Mouse (Mus musculus): ENCODE results near the gene Ncl. TPM values are rescaled to one million over a fixed set of nuclear protein-coding genes. Genes with fewer than 3 reads are reported as not detected.

Gene Ncl
- 100 to 1,000 TPM; 132 to 142 TPM for total RNA-seq (2021)

DNA sequence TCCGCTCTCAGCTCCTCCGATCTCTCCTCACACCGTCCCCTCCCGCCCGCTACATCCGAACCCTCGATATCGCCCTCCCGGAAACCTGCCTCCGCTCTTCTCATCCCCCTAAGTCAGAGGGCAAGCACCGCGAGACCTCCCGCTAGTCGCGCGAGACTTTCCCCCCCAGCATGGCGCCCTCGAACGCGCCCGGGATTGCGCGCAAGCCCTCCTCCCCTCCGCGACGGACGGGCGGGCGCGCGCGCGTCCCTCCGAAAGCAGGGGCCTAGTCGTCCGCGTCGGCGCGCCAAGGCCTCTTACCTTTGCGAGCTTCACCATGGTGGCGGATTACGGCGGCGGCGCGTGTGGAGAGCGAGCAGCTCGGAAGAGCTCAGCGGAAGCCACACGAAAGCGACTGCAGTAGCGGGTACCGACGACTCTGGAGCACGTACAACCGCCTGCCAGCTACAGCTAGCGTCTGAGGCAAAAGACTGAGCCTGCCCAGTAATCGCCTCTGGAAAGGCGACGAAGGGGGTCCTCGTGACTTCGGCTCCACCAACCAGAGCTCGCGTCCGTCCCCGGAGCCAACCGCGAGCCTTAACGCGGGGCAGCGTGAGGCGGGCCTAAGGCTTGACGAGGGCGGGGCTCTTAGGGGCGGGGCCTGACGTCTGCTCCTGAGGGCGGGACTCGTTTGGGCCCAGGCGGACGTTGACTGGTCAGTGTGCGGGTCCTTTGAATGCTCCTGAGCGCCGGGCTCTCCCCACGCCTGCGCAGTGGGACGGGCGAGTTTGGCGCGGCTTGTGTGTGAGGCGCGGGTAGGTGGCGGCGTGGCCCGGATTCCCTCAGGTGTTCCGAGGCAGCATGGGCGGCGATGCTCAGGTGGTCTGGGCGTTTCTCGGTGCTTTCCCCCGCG lies at the start of gene Ncl:
Gene Ncl, minus strand, starts transcription at position 495 of the 892 bp plus-strand sequence.
- intact Hi-C loops (cut with DNase I), result loop anchor here (10.0 kb wide), 1 partner anchor 176 kb away; no protein-coding TSS in a partner anchor
- peak; percentile 97 to 98 for DNase-seq (ENCODE audit: low spot score in 2 of 2)

- no peak for DNase-seq (ENCODE audit: low spot score in 2 of 2)
- intact Hi-C loops (cut with DNase I), result no loop called here
Measured at GRCm38 (mm10) chr1:86408515-86408914, 49.3 kb upstream of the Ncl start.

- no peak for DNase-seq (ENCODE audit: low spot score in 2 of 2)
- intact Hi-C loops (cut with DNase I), result no loop called here
Measured at GRCm38 (mm10) chr1:86406914-86407313, 47.7 kb upstream of the Ncl start.

DNA sequence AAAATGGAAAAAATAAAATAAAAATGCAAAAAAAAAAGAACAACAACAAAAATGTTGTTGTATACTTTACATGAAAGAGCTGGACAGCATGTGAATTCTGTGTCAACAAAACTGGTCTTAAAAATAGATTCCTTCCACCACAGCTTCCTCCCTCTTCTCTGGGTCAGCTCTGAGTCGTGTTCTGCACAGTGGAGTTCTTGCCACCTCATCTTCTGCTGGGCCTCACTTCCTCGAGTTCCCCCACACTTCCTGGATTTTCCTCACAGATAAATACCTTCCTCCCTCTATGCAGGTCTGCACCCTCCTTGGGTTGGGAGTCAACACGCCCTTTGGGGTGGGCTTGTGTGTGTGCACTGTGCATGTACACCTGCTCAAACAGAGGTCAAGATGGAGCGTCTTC lies 47.1 kb upstream of the Ncl start:
- DNase-seq (ENCODE audit: low spot score in 2 of 2), result no peak

GRCm38 (mm10) chr1:86404834-86405233 lies 45.6 kb upstream of the Ncl start:
- intact Hi-C loops (cut with DNase I), result no loop called here
- DNase-seq (ENCODE audit: low spot score in 2 of 2), result no peak

More for the DNA sequence above, 47.1 kb upstream of the Ncl start:
- intact Hi-C loops (cut with DNase I), result no loop called here

DNA sequence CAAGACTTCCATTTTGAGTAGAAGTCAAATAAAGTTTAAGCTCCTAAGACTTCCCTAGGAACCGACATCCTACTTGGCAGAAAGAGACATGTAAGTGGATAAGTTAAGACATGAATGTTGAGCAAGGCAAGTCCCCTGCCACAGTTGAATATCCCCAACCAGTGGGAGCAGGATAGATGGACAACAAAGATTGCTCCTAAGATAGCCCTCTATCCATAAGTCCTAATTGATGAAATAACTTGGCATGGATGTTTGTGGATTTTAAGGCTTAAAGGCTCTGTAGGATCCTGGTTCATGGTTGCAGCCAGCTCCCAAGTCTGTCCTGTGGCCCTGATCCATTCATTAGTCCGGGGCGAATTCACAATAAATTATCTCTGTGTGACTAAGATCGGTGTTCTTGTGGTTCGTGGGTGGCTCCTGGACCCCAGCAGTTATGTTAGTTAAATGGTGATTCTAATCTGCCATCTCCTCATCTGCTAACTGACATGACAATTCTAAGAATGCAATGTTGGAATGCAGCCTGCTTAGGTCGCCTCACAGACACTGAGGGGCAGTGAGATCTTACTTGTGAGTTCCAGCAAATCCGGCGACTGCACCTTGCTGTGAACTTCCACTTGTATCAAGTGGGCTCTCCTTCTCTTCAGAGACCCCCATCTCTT lies 41.0 kb upstream of the Ncl start:
- intact Hi-C loops (cut with DNase I), result no loop called here
- no peak for DNase-seq (ENCODE audit: low spot score in 2 of 2)

DNA sequence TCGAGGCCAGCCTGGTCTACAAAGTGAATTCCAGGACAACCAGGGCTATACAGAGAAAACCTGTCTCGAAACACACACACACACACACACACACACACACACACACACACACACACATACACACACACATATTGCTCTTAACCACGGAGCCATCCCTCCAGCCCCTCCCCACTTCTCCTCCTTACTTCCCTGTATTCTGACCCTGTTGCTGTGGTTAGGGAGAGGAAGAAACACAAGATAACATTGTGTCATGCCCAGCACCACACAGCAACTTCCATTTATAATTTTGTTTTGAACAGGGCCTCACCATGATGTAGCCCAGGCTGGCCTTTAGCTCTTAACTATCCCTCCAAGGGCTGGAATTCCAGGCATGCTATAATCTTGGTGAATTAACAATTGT lies 40.1 kb upstream of the Ncl start:
- intact Hi-C loops (cut with DNase I), result no loop called here
- DNase-seq (ENCODE audit: low spot score in 2 of 2), result no peak

GRCm38 (mm10) chr1:86398222-86398621 lies 39.0 kb upstream of the Ncl start:
- intact Hi-C loops (cut with DNase I), result no loop called here
- no peak for DNase-seq (ENCODE audit: low spot score in 2 of 2)

DNA sequence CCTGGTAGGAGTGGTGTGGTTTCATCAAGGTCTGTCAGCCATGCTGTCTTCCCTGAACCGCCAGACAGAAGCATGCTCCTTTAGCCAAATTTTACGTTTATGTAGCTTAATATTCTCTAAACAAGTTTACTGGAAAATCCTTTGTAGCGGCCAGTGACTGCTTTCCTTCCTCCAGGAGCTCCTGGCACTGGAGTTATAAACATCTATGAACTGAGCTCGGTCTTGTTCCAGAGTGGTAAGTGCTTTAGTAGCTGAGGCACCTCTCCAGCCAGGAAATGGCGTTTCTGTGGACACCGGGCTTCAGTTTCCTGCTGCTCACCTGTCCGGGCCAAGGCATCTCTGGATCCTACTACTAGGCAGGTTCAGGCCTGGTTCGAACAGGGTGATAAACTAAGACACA lies 38.4 kb upstream of the Ncl start:
- intact Hi-C loops (cut with DNase I), result no loop called here
- no peak for DNase-seq (ENCODE audit: low spot score in 2 of 2)

DNA sequence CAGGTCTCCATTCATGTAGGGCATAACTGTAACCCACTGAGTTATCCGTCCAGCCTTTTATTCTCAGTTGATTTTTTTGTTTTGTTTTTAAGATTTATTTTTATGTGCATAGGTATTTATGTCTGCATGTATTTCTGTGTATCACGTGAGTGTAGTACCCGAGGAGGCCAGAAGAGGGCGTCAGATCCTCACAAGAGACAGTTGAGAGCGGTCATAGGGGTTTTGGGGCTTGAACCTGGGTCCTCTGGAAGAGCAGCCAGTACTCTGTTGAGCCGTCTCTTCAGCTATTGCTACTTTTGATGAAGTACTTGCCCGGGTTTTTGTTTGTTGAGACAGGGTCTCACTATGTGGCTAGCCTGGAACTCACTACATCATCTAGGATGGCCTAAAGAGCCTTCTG lies 36.7 kb upstream of the Ncl start:
- intact Hi-C loops (cut with DNase I), result no loop called here
- no peak for DNase-seq (ENCODE audit: low spot score in 2 of 2)

- no peak for DNase-seq (ENCODE audit: low spot score in 2 of 2)
- intact Hi-C loops (cut with DNase I), result no loop called here
Measured at GRCm38 (mm10) chr1:86394246-86394645, 35.0 kb upstream of the Ncl start.

DNA sequence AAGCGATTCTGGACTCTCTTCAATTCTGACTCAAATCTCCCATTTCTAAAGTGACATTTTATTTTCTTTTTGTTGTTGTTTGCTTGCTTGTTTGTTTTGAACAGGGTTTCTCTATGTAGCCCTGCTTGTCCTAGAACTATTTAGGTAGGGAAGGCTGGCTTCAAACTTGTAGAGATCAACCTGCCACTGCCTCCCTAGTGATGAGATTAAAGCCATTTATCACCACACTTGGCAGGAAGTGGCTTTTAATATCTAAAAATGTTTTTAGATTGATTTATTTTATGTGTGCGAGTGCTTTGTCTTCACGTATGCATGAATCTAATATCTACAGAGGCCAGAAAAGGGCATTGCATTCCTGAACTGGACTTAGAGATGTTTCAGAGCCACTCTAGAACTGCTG lies 34.0 kb upstream of the Ncl start:
- DNase-seq (ENCODE audit: low spot score in 2 of 2), result no peak
- intact Hi-C loops (cut with DNase I), result no loop called here

DNA sequence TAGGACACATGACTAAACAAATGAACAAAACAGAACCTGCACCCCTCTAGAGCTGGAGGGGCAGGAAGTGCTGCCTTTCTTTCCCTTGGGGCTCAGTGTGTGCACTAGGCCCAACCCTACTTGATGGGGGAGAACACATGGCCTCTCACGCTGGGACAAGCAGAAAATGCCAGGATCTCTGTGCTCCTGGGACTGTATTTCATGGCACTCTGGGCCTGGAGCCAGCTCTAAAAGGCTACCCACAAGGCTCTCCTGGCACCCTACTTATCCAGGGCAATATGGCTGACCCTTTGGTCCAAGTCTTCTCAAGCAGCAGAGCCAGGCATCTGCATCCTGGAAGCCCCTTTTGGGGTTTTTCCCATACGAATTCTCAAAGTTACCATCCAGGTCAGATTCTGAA lies 32.2 kb upstream of the Ncl start:
- no peak for DNase-seq (ENCODE audit: low spot score in 2 of 2)
- intact Hi-C loops (cut with DNase I), result no loop called here

- intact Hi-C loops (cut with DNase I), result loop anchor here (2.0 kb wide), 1 partner anchor 42 kb away; no protein-coding TSS in a partner anchor
- peak; percentile 46 to 68 for DNase-seq (ENCODE audit: low spot score in 2 of 2)
Measured at GRCm38 (mm10) chr1:86389230-86389629, 30.0 kb upstream of the Ncl start.

DNA sequence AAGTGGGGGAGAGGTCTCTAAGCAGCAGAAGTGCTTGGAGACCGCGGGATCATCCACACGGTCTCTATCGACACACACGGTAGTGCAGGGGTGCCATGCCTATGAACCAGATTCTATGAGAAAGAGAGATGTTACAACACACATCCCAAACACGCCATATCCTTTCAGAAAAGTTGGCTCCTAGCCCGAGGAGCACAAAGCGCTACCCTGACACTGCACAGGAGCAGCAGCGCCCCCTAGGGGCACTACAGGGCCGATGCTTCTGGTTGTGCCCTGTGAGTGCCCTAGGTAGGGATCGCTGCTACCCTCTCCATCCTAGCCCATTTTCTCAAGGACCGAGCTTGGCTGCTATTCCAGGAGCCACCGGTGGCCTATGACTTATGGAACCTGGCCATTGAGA lies 21.8 kb upstream of the Ncl start:
- DNase-seq (ENCODE audit: low spot score in 2 of 2), result peak in 1 of 2 experiments; percentile 23
- intact Hi-C loops (cut with DNase I), result no loop called here

- peak in 1 of 2 experiments; percentile 16 for DNase-seq (ENCODE audit: low spot score in 2 of 2)
- intact Hi-C loops (cut with DNase I), result no loop called here
Measured at GRCm38 (mm10) chr1:86379161-86379569, 20.0 kb upstream of the Ncl start.

GRCm38 (mm10) chr1:86378662-86379061 lies 19.5 kb upstream of the Ncl start:
- intact Hi-C loops (cut with DNase I), result no loop called here
- peak in 1 of 2 experiments; percentile 25 for DNase-seq (ENCODE audit: low spot score in 2 of 2)

DNA sequence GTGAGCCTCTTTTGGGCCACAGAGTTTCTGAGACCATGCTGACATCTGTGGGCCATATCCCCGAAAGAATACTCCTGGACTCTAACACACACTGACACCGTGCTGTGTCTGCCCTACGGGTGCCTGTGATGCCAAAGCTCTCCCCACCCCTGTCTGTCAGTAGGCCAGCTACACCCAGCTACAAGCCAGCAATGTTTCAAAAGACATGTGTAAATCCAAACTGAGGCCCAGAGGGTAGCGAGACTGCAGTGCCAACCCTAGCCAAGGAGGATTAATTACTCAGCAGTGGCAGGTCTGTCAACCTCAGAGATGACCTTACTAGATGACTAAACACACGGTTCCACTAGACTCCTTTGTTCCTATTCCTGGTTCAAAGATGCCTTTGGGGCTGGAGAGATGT lies 17.2 kb upstream of the Ncl start:
- intact Hi-C loops (cut with DNase I), result no loop called here
- no peak for DNase-seq (ENCODE audit: low spot score in 2 of 2)

- intact Hi-C loops (cut with DNase I), result no loop called here
Measured at GRCm38 (mm10) chr1:86371997-86372396, 12.8 kb upstream of the Ncl start.

DNA sequence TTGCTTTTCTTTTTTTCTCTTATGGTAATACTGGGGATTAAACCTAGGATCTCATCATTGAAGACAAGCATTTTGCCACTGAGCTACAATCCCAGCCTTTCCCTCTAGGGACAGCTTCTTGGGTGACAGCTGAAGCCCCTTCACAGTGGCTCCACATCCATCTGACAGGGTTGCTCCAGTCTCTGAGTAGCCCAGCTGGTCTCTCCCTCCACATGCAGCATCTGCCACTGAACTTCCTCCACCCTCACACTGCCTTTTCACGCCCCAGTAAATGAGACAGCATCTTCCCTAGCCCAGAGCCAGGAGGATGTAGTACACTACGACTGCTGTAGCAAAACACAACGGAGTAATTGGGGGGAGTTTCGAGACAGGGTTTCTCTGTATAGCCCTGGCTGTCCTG lies 8.9 kb upstream of the Ncl start:
- intact Hi-C loops (cut with DNase I), result no loop called here
- no peak for DNase-seq (ENCODE audit: low spot score in 2 of 2)

More at GRCm38 (mm10) chr1:86371997-86372396, 12.8 kb upstream of the Ncl start:
- peak in 1 of 2 experiments; percentile 30 for DNase-seq (ENCODE audit: low spot score in 2 of 2)

DNA sequence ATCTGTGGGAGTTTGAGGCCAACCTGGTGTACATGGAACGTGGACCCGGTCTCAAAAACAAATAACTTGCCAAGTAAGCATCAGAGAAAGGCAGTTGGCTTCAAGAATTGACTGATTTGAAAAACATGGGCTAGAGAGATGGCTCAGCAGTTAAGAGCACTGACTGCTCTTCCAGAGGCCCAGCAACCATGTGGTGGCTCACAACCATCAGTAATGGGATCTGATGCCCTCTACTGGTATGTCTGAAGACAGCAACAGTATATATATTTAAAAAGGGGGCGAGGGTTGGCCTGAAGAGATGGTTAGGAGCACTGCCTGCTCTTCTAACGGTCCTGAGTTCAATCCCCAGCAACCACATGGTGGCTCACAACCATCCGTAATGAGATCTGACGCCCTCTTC lies 4.5 kb upstream of the Ncl start:
- intact Hi-C loops (cut with DNase I), result no loop called here
- no peak for DNase-seq (ENCODE audit: low spot score in 2 of 2)
